Mouse (Mus musculus) T-cell, adult 2 months (primary cell): ENCODE results near the gene Olfr307.
"Not testable (repeated sequence)": the region's sequence is repeated elsewhere in the genome, so short reads cannot be mapped to it uniquely, and the experiment has no call there.

Experiments
- DNase-seq: peaks from one replicate; pipeline ENCODE4 v3.0.0; 2022; ENCODE audit warnings: low spot score

Olfr307 gene

DNA sequence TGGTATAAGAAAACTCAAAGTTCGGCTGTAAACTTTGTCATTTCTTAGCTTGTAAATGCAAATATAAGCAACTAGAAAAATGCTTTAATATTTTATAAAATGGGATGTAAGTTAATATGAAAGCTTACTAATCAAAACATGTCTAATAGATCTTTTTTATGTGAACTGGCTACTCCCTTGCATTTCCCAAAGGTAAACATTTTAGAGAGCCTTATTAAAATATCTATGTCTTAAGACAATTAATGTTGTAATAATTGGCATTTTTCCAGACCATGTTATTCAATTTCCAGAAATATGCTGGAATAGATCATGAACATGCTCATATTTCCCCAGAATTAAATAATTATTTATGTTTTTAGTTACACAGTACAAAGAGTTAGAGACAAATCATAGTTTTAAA is at the start of gene Olfr307:
Gene Olfr307 (minus strand): TSS at position 101 of the 400 bp plus-strand sequence.
- DNase-seq = no peak

DNA sequence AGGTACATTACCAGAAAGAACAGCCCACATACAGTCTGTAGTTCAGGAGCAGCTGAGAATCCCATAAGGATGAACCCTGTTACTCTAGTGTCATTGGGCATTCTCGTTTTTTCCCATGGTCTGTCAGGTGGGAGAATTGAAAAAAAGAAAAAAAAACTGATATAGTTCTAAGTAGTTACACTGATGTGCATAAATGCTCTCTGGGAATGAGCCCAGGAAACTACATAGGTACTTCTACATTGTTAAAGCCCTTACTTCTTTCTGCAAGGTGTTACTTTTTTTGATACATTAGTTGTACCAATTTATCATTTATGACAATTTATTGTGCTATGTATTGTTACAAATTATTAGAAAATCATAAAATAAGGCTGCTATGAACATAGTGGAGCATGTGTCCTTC is 49.2 kb upstream of the Olfr307 start, which contains the start of gene Olfr304:
Gene Olfr304 (minus strand): TSS at position 101 of the 400 bp plus-strand sequence.
- no peak for DNase-seq

DNA sequence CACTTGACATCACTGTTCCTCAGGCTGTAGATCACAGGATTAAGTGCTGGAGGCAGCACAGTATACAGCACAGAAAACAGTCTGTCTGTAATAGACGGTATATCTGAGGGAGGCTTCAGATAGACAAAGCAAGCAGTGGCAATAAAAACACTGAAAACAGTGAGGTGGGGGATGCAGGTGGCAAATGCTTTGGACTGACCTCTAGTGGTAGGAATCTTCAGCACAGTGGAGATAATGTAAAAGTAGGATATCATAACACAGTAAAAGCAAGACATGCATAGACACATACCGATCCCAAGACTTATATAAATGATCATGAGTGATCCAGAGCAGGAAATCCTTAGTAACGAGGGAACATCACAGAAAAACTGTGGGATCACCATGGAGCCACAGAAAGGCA is 48.4 kb upstream of the Olfr307 start:
- no peak for DNase-seq

DNA sequence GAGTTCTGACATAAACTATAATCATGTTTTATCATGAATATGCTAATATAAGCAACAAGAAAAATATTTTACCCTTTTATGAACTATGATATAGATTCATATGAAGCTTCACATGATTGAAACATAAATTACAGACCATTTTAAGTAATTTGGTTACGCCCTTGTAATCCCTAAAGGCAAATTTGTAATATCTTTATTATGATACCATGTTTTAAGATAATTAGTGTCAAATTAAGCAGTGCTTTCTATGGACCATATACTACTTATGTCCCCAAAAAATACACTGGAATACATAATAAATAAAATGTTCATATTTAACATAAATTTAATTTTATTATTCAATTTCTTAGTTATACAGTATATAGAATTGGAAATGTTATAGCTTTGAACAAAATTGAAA is 29.4 kb upstream of the Olfr307 start, which contains the start of gene Olfr305:
Gene Olfr305 (minus strand): TSS at position 101 of the 400 bp plus-strand sequence.
- no peak for DNase-seq

DNA sequence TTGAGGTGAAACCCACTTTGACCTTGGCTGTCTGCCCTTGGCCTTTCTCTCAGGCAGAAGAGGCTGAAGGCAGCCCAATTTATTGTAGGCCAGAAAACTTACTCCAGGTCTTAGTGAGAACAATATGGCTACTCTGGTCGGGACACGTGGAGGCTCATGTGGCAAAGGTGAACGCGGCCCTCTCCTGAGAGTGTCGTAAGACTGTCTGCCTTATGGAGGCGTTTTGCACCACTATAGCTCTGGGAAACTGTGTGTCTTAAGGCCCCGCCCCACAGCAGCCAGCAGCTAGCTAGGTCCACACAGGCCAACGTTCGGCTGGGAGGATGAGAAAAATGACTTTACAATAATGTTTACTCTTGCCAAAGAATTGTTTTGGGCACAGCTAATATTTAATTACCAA is 8.9 kb upstream of the Olfr307 start:
- not testable (repeated sequence) for DNase-seq

DNA sequence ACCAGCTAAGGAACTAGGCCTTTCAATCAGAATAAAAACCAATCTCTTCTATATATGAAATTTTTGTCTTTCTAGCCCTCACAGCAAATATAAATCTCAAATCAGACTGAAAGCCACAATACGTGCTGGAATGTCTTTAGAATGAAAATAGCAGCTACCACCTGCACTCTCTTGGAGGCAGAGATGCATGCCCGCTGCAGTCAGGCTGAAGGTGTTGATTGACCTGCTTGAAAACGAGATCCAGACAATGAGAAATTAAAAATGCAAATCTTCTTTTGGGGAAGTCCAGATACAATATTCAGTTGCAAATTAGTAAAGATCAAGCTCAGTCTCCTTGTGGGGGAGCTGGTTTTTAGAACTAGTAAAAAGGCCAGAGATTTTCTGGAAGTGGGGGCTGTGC is 6.9 kb upstream of the Olfr307 start:
- DNase-seq = no peak

DNA sequence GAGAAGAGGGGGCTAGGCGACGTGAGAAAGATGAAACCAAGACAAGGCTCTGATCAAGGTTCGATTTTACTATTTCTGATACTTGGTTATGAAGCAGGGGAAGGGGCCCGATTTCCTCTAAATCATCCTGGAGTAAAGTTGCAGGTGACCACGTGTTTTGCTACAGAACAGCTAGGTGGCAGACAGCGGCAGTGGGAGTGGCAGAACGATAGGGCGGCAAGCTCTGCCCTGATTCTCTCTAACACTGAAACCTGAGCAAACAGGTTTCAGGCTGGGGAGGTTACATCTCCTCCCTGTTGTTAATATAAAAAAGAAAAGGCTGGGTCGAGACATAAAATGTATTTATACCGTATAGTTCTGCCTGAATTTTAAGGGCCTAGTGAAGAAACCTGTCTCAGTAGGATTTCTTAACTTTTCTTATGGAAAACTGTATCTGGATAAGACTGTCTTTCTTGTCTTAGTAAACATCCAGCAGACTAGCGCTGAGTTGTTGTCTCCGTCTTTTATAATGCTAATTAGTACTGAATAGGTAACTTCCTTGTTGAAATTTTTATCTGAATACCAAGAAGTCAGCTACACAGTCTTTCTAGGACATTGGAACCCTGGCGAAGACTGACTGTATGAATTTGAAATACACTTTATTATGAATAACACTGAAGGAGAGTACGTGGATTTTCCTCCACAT is 5.6 kb upstream of the Olfr307 start:
- DNase-seq = no peak

DNA sequence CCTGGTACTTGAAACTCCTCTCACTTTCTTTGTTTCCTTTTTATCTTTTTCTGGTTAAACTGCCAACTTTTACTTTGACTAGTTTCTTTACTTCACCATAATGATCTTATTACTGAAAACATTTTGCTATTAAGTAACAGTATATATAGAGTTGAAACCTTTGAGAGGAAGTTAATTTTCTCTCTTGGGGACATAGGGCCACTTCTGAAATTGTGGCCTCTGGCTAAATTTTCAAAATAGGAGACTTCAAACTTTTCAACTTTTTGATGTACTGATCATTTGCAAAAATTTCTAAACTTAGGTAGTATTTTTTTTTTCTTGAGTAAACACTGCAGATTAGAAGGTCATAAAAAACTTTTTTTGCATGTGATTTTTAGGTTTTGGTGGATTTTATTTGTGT is 11.9 kb downstream of the Olfr307 start, which contains the start of gene Olfr308:
Gene Olfr308 (minus strand): TSS at position 101 of the 400 bp plus-strand sequence.
- no peak for DNase-seq

DNA sequence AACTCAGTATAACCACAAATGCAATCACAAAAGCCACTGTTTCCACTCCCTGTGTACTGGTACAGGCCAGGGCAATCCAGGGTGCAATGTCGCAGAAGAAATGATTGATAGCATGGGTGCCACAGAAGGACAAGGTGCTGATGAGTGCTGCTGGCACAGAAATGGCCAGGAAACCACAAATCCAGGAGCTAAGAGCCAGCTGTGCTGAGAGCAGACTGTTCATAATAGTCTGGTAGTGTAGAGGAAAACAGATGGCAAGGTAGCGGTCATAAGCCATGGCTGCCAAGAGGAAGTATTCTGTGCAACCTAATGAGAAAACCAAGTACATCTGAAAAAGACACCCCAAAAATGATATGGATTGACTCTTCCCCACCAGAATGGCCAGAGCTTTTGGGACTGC is 16.1 kb downstream of the Olfr307 start:
- DNase-seq = no peak

DNA sequence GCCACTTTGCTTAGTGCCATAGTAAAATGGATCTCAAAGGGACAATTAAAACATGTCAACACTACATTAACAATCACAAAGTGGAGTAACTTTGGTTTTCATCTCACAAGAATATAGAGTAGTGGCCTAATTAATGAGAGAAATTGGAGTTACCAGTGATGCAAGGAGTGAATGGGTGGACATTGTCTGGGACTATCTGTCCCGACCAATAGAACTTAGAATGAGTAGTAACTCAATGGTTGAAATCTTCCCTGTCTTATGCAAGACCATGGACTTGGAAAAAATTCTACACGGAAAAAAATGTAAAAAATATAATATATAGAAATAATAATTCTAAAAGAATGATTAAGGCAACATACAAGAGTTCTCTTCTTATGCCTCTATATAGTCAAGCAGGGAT is 23.8 kb downstream of the Olfr307 start, which contains the start of gene Olfr309:
Gene Olfr309 (minus strand): TSS at position 101 of the 400 bp plus-strand sequence.
- DNase-seq = no peak
